Mouse (Mus musculus) midbrain, embryonic 11.5 days (tissue): ENCODE results near the gene Alg12. TPM values are rescaled to one million over a fixed set of nuclear protein-coding genes. Genes with fewer than 3 reads are reported as not detected.

Source experiments
- ATAC-seq: fragments of 200-750 bp; cut with Nextera tagmentation; 2 replicates; pipeline ENCODE4 v1.8.0; 2017; ENCODE audit warnings: moderate TSS enrichment, moderate library complexity; ENCODE audit not compliant: low FRiP score
- DNase-seq: peaks from one replicate; pipeline ENCODE4 v3.0.0; 2015; ENCODE audit warnings: low spot score; ENCODE audit errors: missing footprints
- H3K27ac ChIP-seq: fragments of 300-500 bp; sonication (generic); 2 replicates; pipeline ENCODE4 v1.5.1; 2014; ENCODE audit warnings: low read depth, low read length
- H3K27me3 ChIP-seq: fragments of 300-500 bp; sonication (generic); 2 replicates; pipeline ENCODE4 v1.6.1; 2014; ENCODE audit warnings: mild to moderate bottlenecking, low read length, moderate library complexity, mixed read lengths; ENCODE audit not compliant: control insufficient read depth, insufficient read depth
- H3K36me3 ChIP-seq: fragments of 300-500 bp; sonication (generic); 2 replicates; pipeline ENCODE4 v1.6.1; 2014; ENCODE audit warnings: mild to moderate bottlenecking, low read length, moderate library complexity, mixed read lengths; ENCODE audit not compliant: control insufficient read depth, insufficient read depth
- H3K4me1 ChIP-seq: fragments of 300-500 bp; sonication (generic); 2 replicates; pipeline ENCODE4 v1.6.1; 2014; ENCODE audit warnings: low read length; ENCODE audit not compliant: control insufficient read depth, insufficient read depth
- H3K4me2 ChIP-seq: fragments of 300-500 bp; sonication (generic); 2 replicates; pipeline ENCODE4 v1.6.1; 2014; ENCODE audit warnings: mild to moderate bottlenecking, moderate library complexity
- H3K4me3 ChIP-seq: fragments of 300-500 bp; sonication (generic); 2 replicates; pipeline ENCODE4 v1.5.1; 2014; ENCODE audit warnings: low read depth, low read length
- H3K9ac ChIP-seq: fragments of 300-500 bp; sonication (generic); 2 replicates; pipeline ENCODE4 v1.6.1; 2014; ENCODE audit warnings: low read length
- H3K9me3 ChIP-seq: fragments of 300-500 bp; sonication (generic); 2 replicates; pipeline ENCODE4 v1.6.1; 2016; ENCODE audit warnings: low read length; ENCODE audit not compliant: control insufficient read depth
- WGBS: fragments of 180-500 bp; shearing (Covaris S2); extraction: QIAGEN DNeasy Blood & Tissue Kit; methylation state at CpG from one replicate; pipeline ENCODE4 v1.1.7; 2014; 5-methylcytosine and 5-hydroxymethylcytosine counted together
- polyA plus RNA-seq: library from polyadenylated mRNA; unstranded; fragments of >200 nt; fragmentation: Nextera tagmentation; extraction: Ambion mirVana; gene quantifications from 2 replicates; pipeline ENCODE4 v1.2.1, GENCODE M21; 2014

The Alg12 gene
- 10.8 and 11.0 TPM in 2 replicates for polyA plus RNA-seq

DNA sequence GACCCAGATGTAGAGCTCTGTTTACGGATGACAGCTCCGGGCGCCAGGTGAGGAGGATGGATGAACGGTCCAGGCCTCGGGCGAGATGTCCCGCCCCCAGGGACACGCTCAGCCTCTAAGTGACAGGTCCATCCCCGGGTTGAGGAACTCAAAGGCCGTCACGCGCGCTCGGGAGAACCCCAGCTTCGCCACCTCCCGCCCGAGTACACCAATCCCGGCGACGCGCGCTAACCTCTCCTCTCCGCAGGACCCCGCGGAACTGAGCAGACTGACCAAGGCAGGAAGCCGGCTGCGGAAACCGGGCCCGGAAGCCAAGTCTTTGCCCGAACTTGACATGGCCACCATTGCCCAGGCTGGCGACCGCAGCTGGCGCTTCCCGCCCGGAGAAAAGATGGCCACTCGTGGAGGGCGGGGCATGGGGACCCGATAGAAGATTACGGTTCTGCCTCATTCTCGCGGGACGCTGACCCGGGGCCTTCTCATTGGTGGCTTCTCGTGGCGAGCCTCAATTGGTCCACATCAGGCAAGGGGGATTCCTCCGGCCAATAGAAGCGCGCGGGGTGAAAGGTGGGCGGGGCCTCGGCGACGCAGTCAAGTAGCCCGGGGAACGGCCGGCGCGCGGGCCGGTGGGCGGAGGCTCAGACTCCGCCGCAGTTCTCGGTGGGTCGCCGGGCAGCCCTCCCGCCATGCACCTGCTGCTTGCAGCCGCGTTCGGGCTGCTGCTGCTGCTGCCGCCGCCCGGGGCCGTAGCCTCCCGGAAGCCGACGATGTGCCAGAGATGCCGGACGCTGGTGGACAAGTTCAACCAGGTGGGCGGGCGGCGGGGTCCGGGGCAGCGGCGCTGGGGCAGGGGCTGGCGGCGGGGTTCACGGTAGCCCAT is at the start of gene Alg12, which contains the start of gene Creld2:
Gene Alg12 (minus strand): TSS at position 293 of the 880 bp plus-strand sequence.
Gene Creld2 (plus strand): TSS at position 621 of the 880 bp plus-strand sequence.
- Histone ChIP-seq H3K27ac (peak within 1 kb of the TSS; percentile 48; the same call in 1 of the 2 replicates), H3K9me3 (no peaks in the 10 kb centered on the region), H3K4me3 (peak within 1 kb of the TSS; percentile 88), H3K27me3 (no peaks in the 10 kb centered on the region), H3K4me2 (peak within 1 kb of the TSS; percentile 74), H3K9ac (peak within 1 kb of the TSS; percentile 85), H3K36me3 (peaks cover 18% of the 10 kb centered on the region; the same call in 1 of the 2 replicates), H3K4me1 (peaks cover 11% of the 10 kb centered on the region; the same call in 1 of the 2 replicates)
- peak; percentile 99 for DNase-seq
- under 1% methylated on average over 88 of the region's 88 CpGs for WGBS
- ATAC-seq, result peak; percentile 99

DNA sequence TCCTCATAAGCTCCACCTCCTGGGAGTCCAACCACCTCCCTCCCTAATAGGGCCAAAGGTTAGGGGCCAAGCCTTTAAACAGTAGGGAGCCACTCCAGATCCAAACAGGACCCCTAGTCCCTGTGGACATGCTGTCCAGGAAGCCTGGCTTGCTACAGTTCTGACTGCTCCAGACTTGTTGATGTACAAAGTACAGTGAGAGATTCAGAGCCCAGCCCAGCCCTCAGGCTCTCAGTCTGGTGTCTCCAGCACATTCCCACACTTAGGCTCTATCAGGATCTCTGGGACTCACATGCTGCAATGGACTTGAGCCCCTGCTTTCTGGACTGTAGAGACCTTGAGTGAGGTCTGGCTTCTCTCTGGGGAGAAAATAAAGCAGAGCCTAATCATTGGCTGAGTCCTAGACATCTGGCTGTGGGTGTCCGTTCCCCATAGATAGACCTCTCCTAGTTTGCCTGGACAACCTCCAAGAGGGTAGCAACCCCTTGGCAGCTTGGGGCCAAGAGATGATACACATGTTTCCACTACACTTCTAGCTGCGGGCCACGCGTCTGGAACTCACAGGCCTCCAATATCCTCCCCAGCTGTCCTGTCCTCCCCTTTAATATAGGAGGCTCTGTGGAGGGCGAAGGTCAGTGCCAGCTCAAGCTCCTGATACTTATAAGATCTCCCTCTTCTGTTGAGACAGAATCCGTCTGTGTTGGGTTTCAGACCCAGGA is 49.1 kb upstream of the Alg12 start:
- Histone ChIP-seq H3K36me3 (peaks cover 12% of the 10 kb centered on the region), H3K27me3 (no peaks in the 10 kb centered on the region), H3K4me1 (peaks cover 15% of the 10 kb centered on the region), H3K4me2 (no peak overlapping the region), H3K9ac (no peak overlapping the region), H3K9me3 (no peaks in the 10 kb centered on the region), H3K27ac (no peak overlapping the region), H3K4me3 (no peak overlapping the region)
- no peak for DNase-seq
- no peak for ATAC-seq
- 89% methylated on average over 6 of the region's 6 CpGs for WGBS

DNA sequence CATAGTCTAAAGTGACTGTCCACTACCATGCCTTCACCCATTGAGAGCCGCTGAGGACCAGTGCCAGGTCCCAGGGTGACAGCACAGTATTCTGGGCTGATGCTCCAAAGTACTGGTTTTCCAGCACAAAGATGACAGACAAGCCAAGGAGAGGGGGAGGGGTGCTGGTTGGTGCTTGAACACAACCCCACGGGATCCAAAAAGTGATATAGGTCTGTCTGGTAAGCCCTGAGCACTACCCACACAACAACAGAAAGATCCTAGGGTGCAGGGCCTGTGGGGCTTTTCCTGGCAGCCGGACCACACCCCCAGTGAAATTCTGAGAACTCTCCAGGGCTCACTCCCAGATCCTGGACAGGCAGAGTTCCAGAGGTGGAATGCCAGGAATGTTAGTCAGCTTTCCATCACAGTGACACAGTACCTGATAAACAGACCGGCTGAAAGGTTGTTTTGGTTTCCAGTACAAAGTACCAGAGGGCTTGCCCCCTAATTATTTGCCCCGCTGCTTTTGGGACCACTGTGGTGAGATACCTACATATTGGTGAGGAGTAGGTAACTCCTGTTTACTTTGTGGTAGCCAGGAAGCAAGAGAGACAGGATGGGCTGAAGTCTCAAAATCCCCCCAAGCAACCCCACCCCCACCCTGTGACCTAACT is 48.4 kb upstream of the Alg12 start:
- Histone ChIP-seq H3K4me1 (peaks cover 22% of the 10 kb centered on the region), H3K36me3 (peaks cover 12% of the 10 kb centered on the region), H3K27ac (no peak overlapping the region), H3K9ac (no peak overlapping the region), H3K27me3 (no peaks in the 10 kb centered on the region), H3K9me3 (no peaks in the 10 kb centered on the region), H3K4me2 (no peak overlapping the region), H3K4me3 (no peak overlapping the region)
- 44% methylated on average over 5 of the region's 5 CpGs for WGBS
- no peak for DNase-seq
- no peak for ATAC-seq

DNA sequence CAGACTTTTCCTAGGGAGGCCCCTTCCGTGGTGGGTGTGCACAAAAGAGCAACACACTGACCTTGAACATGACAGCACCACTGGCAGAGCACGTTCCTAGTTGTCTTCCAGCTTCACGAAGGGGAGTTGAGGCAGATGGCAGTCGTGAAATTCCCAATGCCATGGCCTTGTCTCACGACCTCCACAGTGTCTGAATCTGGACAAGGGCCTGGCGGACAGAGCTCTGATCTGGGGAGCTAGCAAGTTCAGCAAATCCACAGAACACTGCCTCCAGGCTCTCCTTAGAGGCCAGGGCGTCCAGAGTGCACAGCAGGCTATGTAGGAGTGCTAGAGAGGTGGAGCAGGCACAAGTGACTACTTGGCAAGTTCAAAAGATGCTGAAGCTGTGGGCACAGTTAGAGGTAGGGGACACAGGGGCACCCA is 47.8 kb upstream of the Alg12 start:
- H3K36me3 ChIP-seq, result peaks cover 12% of the 10 kb centered on the region
- H3K27ac ChIP-seq, result no peak overlapping the region

DNA sequence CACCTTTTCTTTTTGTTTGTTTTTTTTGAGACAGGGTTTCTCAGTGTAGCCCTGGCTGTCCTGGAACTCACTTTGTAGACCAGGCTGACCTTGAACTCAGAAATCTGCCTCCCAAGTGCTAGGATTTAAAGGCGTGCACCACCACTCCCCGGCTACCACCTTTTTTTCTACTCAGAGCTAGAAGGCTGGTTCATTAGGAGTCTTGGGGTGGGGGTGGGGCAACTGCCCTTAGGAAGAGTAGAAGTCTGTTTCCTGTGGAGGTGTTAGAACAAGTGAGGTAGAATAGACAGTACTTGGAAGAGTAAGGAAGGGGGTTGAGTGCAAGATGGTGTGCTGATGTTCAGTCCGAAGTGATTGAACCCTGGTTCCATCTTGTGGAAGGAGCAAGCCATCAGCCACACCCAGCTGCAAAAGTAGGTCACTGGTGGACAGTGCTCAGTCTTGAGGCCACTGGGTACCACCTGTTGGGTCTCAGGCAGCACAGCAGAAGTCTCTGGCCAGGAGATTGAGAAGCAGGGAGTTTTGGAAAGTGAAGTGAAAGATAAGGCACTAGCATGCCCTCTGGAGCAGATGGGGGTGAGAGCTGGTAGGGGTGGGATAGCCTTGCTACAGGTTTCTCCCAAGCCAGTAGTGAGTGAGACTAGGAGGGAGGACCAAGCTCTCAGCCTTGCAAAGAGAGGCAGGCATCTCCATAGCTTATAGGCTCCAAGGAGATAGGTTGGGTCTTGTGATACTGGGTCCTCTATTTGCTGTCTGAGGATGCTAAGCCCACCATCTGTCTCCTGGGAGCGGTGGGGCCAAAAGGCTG is 47.0 kb upstream of the Alg12 start:
- Histone ChIP-seq H3K4me1 (peaks cover 26% of the 10 kb centered on the region), H3K36me3 (peaks cover 12% of the 10 kb centered on the region), H3K9me3 (no peaks in the 10 kb centered on the region), H3K4me2 (no peak overlapping the region), H3K9ac (no peak overlapping the region), H3K4me3 (no peak overlapping the region), H3K27ac (no peak overlapping the region), H3K27me3 (no peaks in the 10 kb centered on the region)
- DNase-seq, result no peak
- ATAC-seq, result no peak
- 92% methylated on average over 4 of the region's 4 CpGs for WGBS

More for the DNA sequence above, 47.8 kb upstream of the Alg12 start:
- no peak overlapping the region for H3K4me3 ChIP-seq
- ATAC-seq, result no peak
- WGBS, result 61% methylated on average over 7 of the region's 7 CpGs
- no peaks in the 10 kb centered on the region for H3K27me3 ChIP-seq
- H3K4me2 ChIP-seq, result no peak overlapping the region
- peaks cover 22% of the 10 kb centered on the region for H3K4me1 ChIP-seq
- no peaks in the 10 kb centered on the region for H3K9me3 ChIP-seq
- no peak for DNase-seq
- no peak overlapping the region for H3K9ac ChIP-seq

GRCm38 (mm10) chr15:88865061-88865460 is 45.9 kb upstream of the Alg12 start:
- Histone ChIP-seq H3K4me3 (no peak overlapping the region), H3K27me3 (no peaks in the 10 kb centered on the region), H3K9ac (no peak overlapping the region), H3K4me1 (peaks cover 26% of the 10 kb centered on the region), H3K27ac (no peak overlapping the region), H3K4me2 (no peak overlapping the region), H3K9me3 (no peaks in the 10 kb centered on the region), H3K36me3 (peaks cover 12% of the 10 kb centered on the region)
- DNase-seq (no peak), ATAC-seq (no peak)
- WGBS, result 92% methylated on average over 14 of the region's 14 CpGs

DNA sequence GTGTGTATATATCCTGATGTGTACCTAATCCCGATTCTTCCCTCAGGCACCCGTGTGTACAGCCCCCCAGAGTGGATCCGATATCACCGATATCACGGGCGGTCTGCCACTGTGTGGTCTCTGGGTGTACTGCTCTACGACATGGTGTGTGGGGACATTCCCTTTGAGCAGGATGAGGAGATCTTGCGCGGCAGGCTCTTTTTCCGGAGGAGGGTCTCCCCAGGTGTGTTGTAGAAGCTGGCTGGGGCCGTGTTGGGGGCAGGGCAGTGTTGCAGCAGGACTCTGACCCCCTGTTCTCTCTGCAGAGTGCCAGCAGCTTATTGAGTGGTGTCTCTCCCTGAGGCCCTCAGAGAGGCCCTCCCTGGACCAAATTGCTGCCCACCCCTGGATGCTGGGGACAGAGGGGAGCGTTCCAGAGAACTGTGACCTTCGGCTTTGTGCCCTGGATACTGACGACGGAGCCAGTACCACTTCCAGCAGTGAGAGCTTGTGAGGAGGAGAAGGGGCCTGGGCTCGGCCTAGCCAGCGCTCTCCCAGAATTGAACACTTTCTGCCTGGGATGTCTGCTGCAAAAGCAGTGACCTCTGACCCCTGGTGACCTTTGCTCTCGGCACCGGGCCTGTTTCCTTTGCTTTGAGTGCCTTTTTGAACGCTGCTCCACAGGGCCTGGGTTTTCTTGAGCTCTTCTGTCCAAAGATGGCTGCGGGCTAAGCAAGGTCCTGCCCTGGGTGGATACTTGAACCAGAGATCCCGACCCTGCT is 45.3 kb upstream of the Alg12 start:
- ATAC-seq, result peak; percentile 6; the same call in 1 of the 2 replicates
- peaks cover 12% of the 10 kb centered on the region for H3K36me3 ChIP-seq
- no peaks in the 10 kb centered on the region for H3K9me3 ChIP-seq
- WGBS, result 51% methylated on average over 22 of the region's 22 CpGs
- H3K4me2 ChIP-seq, result peak overlapping the region; percentile 97
- H3K27ac ChIP-seq, result peak overlapping the region; percentile 25; the same call in 1 of the 2 replicates
- peak overlapping the region; percentile 87 for H3K4me3 ChIP-seq
- H3K27me3 ChIP-seq, result no peaks in the 10 kb centered on the region
- H3K9ac ChIP-seq, result peak overlapping the region; percentile 83
- peaks cover 26% of the 10 kb centered on the region for H3K4me1 ChIP-seq
- no peak for DNase-seq
